Mouse (Mus musculus) ZHBTc4 (cell line): ENCODE measurements at regions not wholly inside any gene's neighbourhood (a gene's known extent, or its start where the extent isn't known, plus 50 kb on each side); places are given as distances from the start of the nearest gene placed in this dataset.

Source experiments
- DNase-seq: peaks from one replicate; pipeline ENCODE4 v3.0.0-alpha.2; 2011; ENCODE audit warnings: low read depth, low spot score

GRCm38 (mm10) chr14:58608216-58608615, 534.5 kb downstream of the 1700129C05Rik start:
- peak; percentile 25 for DNase-seq

- DNase-seq = no peak
Measured at GRCm38 (mm10) chr14:58607734-58608133, 535.0 kb downstream of the 1700129C05Rik start.

- no peak for DNase-seq
Measured at GRCm38 (mm10) chr14:58605529-58605928, 535.2 kb downstream of the Fgf9 start.

- no peak for DNase-seq
Measured at GRCm38 (mm10) chr14:58598867-58599266, 528.5 kb downstream of the Fgf9 start.

- DNase-seq = peak; percentile 55
Measured at GRCm38 (mm10) chr14:58597810-58598209, 527.5 kb downstream of the Fgf9 start.

GRCm38 (mm10) chr14:58596936-58597335, 526.6 kb downstream of the Fgf9 start:
- no peak for DNase-seq

- no peak for DNase-seq
Measured at GRCm38 (mm10) chr14:58581806-58582205, 511.5 kb downstream of the Fgf9 start.

GRCm38 (mm10) chr14:58570021-58570420, 499.7 kb downstream of the Fgf9 start:
- DNase-seq = no peak

- DNase-seq = no peak
Measured at GRCm38 (mm10) chr14:58567472-58567871, 497.1 kb downstream of the Fgf9 start.

GRCm38 (mm10) chr14:58563082-58563481, 492.7 kb downstream of the Fgf9 start:
- no peak for DNase-seq

GRCm38 (mm10) chr14:58550785-58551184, 480.4 kb downstream of the Fgf9 start:
- DNase-seq = no peak

GRCm38 (mm10) chr14:58545778-58546177, 475.4 kb downstream of the Fgf9 start:
- DNase-seq = no peak

- DNase-seq = no peak
Measured at GRCm38 (mm10) chr14:58543140-58543767, 472.9 kb downstream of the Fgf9 start.

GRCm38 (mm10) chr14:58538135-58538534, 467.8 kb downstream of the Fgf9 start:
- no peak for DNase-seq

- DNase-seq = no peak
Measured at GRCm38 (mm10) chr14:58520976-58521549, 450.7 kb downstream of the Fgf9 start.

GRCm38 (mm10) chr14:58520384-58520783, 450.0 kb downstream of the Fgf9 start:
- DNase-seq = no peak

GRCm38 (mm10) chr14:58519086-58519485, 448.7 kb downstream of the Fgf9 start:
- DNase-seq = no peak

- DNase-seq = no peak
Measured at GRCm38 (mm10) chr14:58516543-58516942, 446.2 kb downstream of the Fgf9 start.

GRCm38 (mm10) chr14:58512177-58512576, 441.8 kb downstream of the Fgf9 start:
- DNase-seq = no peak

- no peak for DNase-seq
Measured at GRCm38 (mm10) chr14:58511571-58511985, 441.2 kb downstream of the Fgf9 start.

GRCm38 (mm10) chr14:58510790-58511189, 440.4 kb downstream of the Fgf9 start:
- DNase-seq = peak; percentile 21

GRCm38 (mm10) chr14:58509106-58509505, 438.8 kb downstream of the Fgf9 start:
- DNase-seq = no peak

GRCm38 (mm10) chr14:58506490-58506889, 436.1 kb downstream of the Fgf9 start:
- no peak for DNase-seq

GRCm38 (mm10) chr14:58505841-58506240, 435.5 kb downstream of the Fgf9 start:
- no peak for DNase-seq
